ENCODE assay signal across 15 mouse cellular contexts in genomic region chr8:54975927-54976326, GRCm38 (mm10). TPM values are rescaled to one million over a fixed set of nuclear protein-coding genes. Genes with fewer than 3 reads are reported as not detected.
DNase-seq lines count a peak whose midpoint lies in the region; ATAC-seq and TF ChIP-seq lines count a peak whose summit lies in the region.
"Had no signal": no experiment of that assay in that cellular context is flagged by ENCODE, and none has a peak within 500 bp of the region (broad histone marks: within the 10 kb centered on the region; RNA-seq: fewer than 3 reads in every experiment).

No protein-coding gene starts in this region.

- no peak overlapping the region for H3K4me2 ChIP-seq in midbrain, embryonic 11.5 days
- H3K4me2 ChIP-seq in midbrain, embryonic 15.5 days, result no peak overlapping the region
- H3K4me2 ChIP-seq in forebrain, embryonic 13.5 days, result peak overlapping the region; percentile 29; the same call in 1 of the 2 replicates
- H3K4me2 ChIP-seq in midbrain, postnatal 0 days (ENCODE audit: low read depth, low read length, poor library complexity, severe bottlenecking), result no peak overlapping the region
- H3K4me2 ChIP-seq in stomach, postnatal 0 days (replicated peaks; ENCODE audit: low read depth), result no peak overlapping the region
- H3K4me2 ChIP-seq: embryonic facial prominence, embryonic 13.5 days; heart, embryonic 15.5 days; lung, embryonic 15.5 days had no signal

- peak; percentile 59; the same call in 1 of the 2 replicates for ATAC-seq in midbrain, embryonic 11.5 days (ENCODE audit: low FRiP score)
- ATAC-seq in midbrain, embryonic 15.5 days (replicated peaks), result no peak
- ATAC-seq in forebrain, embryonic 13.5 days, result peak; percentile 66
- ATAC-seq in midbrain, postnatal 0 days (ENCODE audit: low FRiP score), result no peak
- ATAC-seq in stomach, postnatal 0 days (ENCODE audit: low FRiP score, low TSS enrichment), result no peak

- H3K4me3 ChIP-seq in midbrain, embryonic 11.5 days (ENCODE audit: low read depth, low read length), result no peak overlapping the region
- no peak overlapping the region for H3K4me3 ChIP-seq in midbrain, embryonic 15.5 days
- H3K4me3 ChIP-seq in forebrain, embryonic 13.5 days, result no peak overlapping the region
- H3K4me3 ChIP-seq in midbrain, postnatal 0 days (ENCODE audit: low read depth, low read length), result no peak overlapping the region
- H3K4me3 ChIP-seq in stomach, postnatal 0 days (ENCODE audit: low read depth, low read length), result no peak overlapping the region
- H3K4me3 ChIP-seq: embryonic facial prominence, embryonic 13.5 days; heart, embryonic 15.5 days; lung, embryonic 15.5 days had no signal

- WGBS in midbrain, embryonic 11.5 days, result 57% methylated on average over 2 of the region's 2 CpGs
- WGBS in midbrain, embryonic 15.5 days, result 40% methylated on average over 2 of the region's 2 CpGs
- WGBS in forebrain, embryonic 13.5 days, result 34% methylated on average over 2 of the region's 2 CpGs
- 46% methylated on average over 2 of the region's 2 CpGs for WGBS in midbrain, postnatal 0 days
- WGBS in stomach, postnatal 0 days, result 84% methylated on average over 2 of the region's 2 CpGs

- TF ChIP-seq CTCF in midbrain, postnatal 0 days (IDR thresholded peaks at IDR 0.05), result no peak
- no peak for TF ChIP-seq CTCF in stomach, postnatal 0 days (IDR thresholded peaks at IDR 0.05; ENCODE audit: low read depth)

- TF ChIP-seq EP300 in stomach, postnatal 0 days (optimal IDR thresholded peaks at IDR 0.05), result no peak

- DNase-seq in midbrain, embryonic 11.5 days (ENCODE audit: low spot score, missing footprints), result no peak
- peak; percentile 69 to 83 for DNase-seq in cerebellum, adult 18-20 months
- peak; percentile 44 for DNase-seq in midbrain, postnatal 0 days (ENCODE audit: low spot score)
- no peak for DNase-seq in left cerebral cortex, adult 9 months (ENCODE audit: low spot score in 2 of 2)
- no peak for DNase-seq in heart, adult 18-20 months
- DNase-seq in stomach, postnatal 0 days (ENCODE audit: low spot score), result no peak
- DNase-seq: adrenal gland, postnatal 25 days; right cerebral cortex, adult 18-20 months had no signal

- H3K9ac ChIP-seq in midbrain, embryonic 11.5 days (ENCODE audit: low read length), result no peak overlapping the region
- no peak overlapping the region for H3K9ac ChIP-seq in midbrain, embryonic 15.5 days
- H3K9ac ChIP-seq in forebrain, embryonic 13.5 days, result no peak overlapping the region
- H3K9ac ChIP-seq in midbrain, postnatal 0 days (replicated peaks; ENCODE audit: low read length, poor library complexity, severe bottlenecking), result no peak overlapping the region
- no peak overlapping the region for H3K9ac ChIP-seq in stomach, postnatal 0 days (ENCODE audit: low read length)
- H3K9ac ChIP-seq: embryonic facial prominence, embryonic 13.5 days; heart, embryonic 15.5 days; lung, embryonic 15.5 days had no signal

- H3K9me3 ChIP-seq in midbrain, embryonic 11.5 days (ENCODE audit: control insufficient read depth, low read length), result no peaks in the 10 kb centered on the region
- no peaks in the 10 kb centered on the region for H3K9me3 ChIP-seq in midbrain, embryonic 15.5 days
- no peaks in the 10 kb centered on the region for H3K9me3 ChIP-seq in forebrain, embryonic 13.5 days (replicated peaks)
- no peaks in the 10 kb centered on the region for H3K9me3 ChIP-seq in midbrain, postnatal 0 days (ENCODE audit: low read length)
- H3K9me3 ChIP-seq in stomach, postnatal 0 days (ENCODE audit: control insufficient read depth, low read length), result no peaks in the 10 kb centered on the region
- H3K9me3 ChIP-seq: embryonic facial prominence, embryonic 13.5 days; heart, embryonic 15.5 days; lung, embryonic 15.5 days had no signal

- H3K27me3 ChIP-seq in midbrain, embryonic 11.5 days (ENCODE audit: control insufficient read depth, insufficient read depth, low read length), result no peaks in the 10 kb centered on the region
- no peaks in the 10 kb centered on the region for H3K27me3 ChIP-seq in midbrain, embryonic 15.5 days (replicated peaks)
- no peaks in the 10 kb centered on the region for H3K27me3 ChIP-seq in forebrain, embryonic 13.5 days
- no peaks in the 10 kb centered on the region for H3K27me3 ChIP-seq in midbrain, postnatal 0 days (ENCODE audit: insufficient read depth, low read length)
- H3K27me3 ChIP-seq in stomach, postnatal 0 days (ENCODE audit: control insufficient read depth, insufficient read depth, low read length), result no peaks in the 10 kb centered on the region
- H3K27me3 ChIP-seq: embryonic facial prominence, embryonic 13.5 days; heart, embryonic 15.5 days; lung, embryonic 15.5 days had no signal

- no peak overlapping the region for H3K27ac ChIP-seq in midbrain, embryonic 11.5 days (ENCODE audit: low read depth, low read length)
- no peak overlapping the region; the same call in 1 of the 2 replicates for H3K27ac ChIP-seq in midbrain, embryonic 15.5 days
- no peak overlapping the region; the same call in 1 of the 2 replicates for H3K27ac ChIP-seq in forebrain, embryonic 13.5 days
- no peak overlapping the region for H3K27ac ChIP-seq in midbrain, postnatal 0 days (ENCODE audit: low read depth, low read length)
- H3K27ac ChIP-seq in stomach, postnatal 0 days (replicated peaks), result no peak overlapping the region
- H3K27ac ChIP-seq: embryonic facial prominence, embryonic 13.5 days; heart, embryonic 15.5 days; lung, embryonic 15.5 days had no signal

- H3K4me1 ChIP-seq in midbrain, embryonic 11.5 days (ENCODE audit: control insufficient read depth, insufficient read depth, low read length), result 0 out of 2 replicates have a peak, but pooled peaks cover 2% of the 10 kb centered on the region
- peaks cover 8% of the 10 kb centered on the region for H3K4me1 ChIP-seq in midbrain, embryonic 15.5 days
- peaks cover 13% of the 10 kb centered on the region for H3K4me1 ChIP-seq in forebrain, embryonic 13.5 days
- H3K4me1 ChIP-seq in midbrain, postnatal 0 days (ENCODE audit: insufficient read depth, low read length), result no peaks in the 10 kb centered on the region
- no peaks in the 10 kb centered on the region for H3K4me1 ChIP-seq in stomach, postnatal 0 days (replicated peaks; ENCODE audit: control insufficient read depth, insufficient read depth)
- H3K4me1 ChIP-seq: embryonic facial prominence, embryonic 13.5 days; heart, embryonic 15.5 days; lung, embryonic 15.5 days had no signal

- H3K36me3 ChIP-seq in midbrain, embryonic 11.5 days (ENCODE audit: control insufficient read depth, insufficient read depth, low read length), result no peaks in the 10 kb centered on the region
- H3K36me3 ChIP-seq in midbrain, embryonic 15.5 days (replicated peaks), result no peaks in the 10 kb centered on the region
- H3K36me3 ChIP-seq in forebrain, embryonic 13.5 days (ENCODE audit: poor library complexity, severe bottlenecking), result no peaks in the 10 kb centered on the region
- no peaks in the 10 kb centered on the region for H3K36me3 ChIP-seq in midbrain, postnatal 0 days (ENCODE audit: insufficient read depth, low read length)
- no peaks in the 10 kb centered on the region for H3K36me3 ChIP-seq in stomach, postnatal 0 days (ENCODE audit: control insufficient read depth, insufficient read depth, low read length)
- H3K36me3 ChIP-seq: embryonic facial prominence, embryonic 13.5 days; heart, embryonic 15.5 days; lung, embryonic 15.5 days had no signal

RNA-seq across cellular contexts. Expression of gene Gpm6a, which starts 21.3 kb away (rescaled TPM):
- polyA plus RNA-seq in midbrain, embryonic 11.5 days (2014; fragmentation: Nextera tagmentation; extraction: Ambion mirVana), result 163 and 190 TPM in 2 replicates
- 524 and 566 TPM in 2 replicates for polyA plus RNA-seq in midbrain, embryonic 15.5 days (2015; fragmentation: Nextera tagmentation; extraction: Ambion mirVana)
- 366 and 370 TPM in 2 replicates for polyA plus RNA-seq in forebrain, embryonic 13.5 days (2015; fragmentation: Nextera tagmentation; extraction: Ambion mirVana)
- 913 and 1,167 TPM in 2 replicates for total RNA-seq in midbrain, postnatal 0 days (2014; rRNA removed)
- polyA plus RNA-seq in midbrain, postnatal 0 days (2015; fragmentation: Nextera tagmentation; extraction: Ambion mirVana), result 620 and 624 TPM in 2 replicates
- 10 to 100 TPM in 1 of 2 experiments, 1 to 10 TPM in 1; 8.2 to 13.0 TPM for total RNA-seq in heart, adult 18-20 months (2021)
- polyA plus RNA-seq in stomach, postnatal 0 days (2015; fragmentation: Nextera tagmentation; extraction: Ambion mirVana), result 10.6 and 13.2 TPM in 2 replicates
- total RNA-seq: megakaryocyte, adult 5-6 weeks had no signal
- polyA plus RNA-seq: C2C12 had no signal

Comparison
In these comparisons a context has a peak if more than half of its experiments do, and no peak if none do; other contexts are left out.
1. ATAC-seq: peak in midbrain, embryonic 11.5 days (single experiment) and forebrain, embryonic 13.5 days (single experiment); none in midbrain, embryonic 15.5 days (single experiment), midbrain, postnatal 0 days (single experiment) and stomach, postnatal 0 days (single experiment).
2. DNase-seq: peak in cerebellum, adult 18-20 months (2 of 2) and midbrain, postnatal 0 days (single experiment); none in midbrain, embryonic 11.5 days (single experiment), left cerebral cortex, adult 9 months (0 of 2), heart, adult 18-20 months (0 of 2) and stomach, postnatal 0 days (single experiment).
3. RNA of gene Gpm6a, which starts 21.3 kb away (polyA plus RNA-seq): 620 to 624 TPM in midbrain, postnatal 0 days, 524 to 566 TPM in midbrain, embryonic 15.5 days, 366 to 370 TPM in forebrain, embryonic 13.5 days and 163 to 190 TPM in midbrain, embryonic 11.5 days; 10.6 to 13.2 TPM in stomach, postnatal 0 days; every median in the first group is over 10 times any median in the second.